In genomic region chr11:98244415-98244814, GRCm38 (mm10) we compare ENCODE assay signal across 24 mouse cellular contexts. TPM values are rescaled to one million over a fixed set of nuclear protein-coding genes. Genes with fewer than 3 reads are reported as not detected.
A peak's percentile ranks its signal among the peaks of the same experiment; 100 is the strongest.
DNase-seq lines count a peak whose midpoint lies in the region; ATAC-seq and TF ChIP-seq lines count a peak whose summit lies in the region.
"Had no signal": no experiment of that assay in that cellular context is flagged by ENCODE, and none has a peak within 500 bp of the region (broad histone marks: within the 10 kb centered on the region; RNA-seq: fewer than 3 reads in every experiment).

No protein-coding gene starts in this region.

- peaks cover 23% of the 10 kb centered on the region for H3K4me1 ChIP-seq in liver, embryonic 13.5 days (replicated peaks)
- H3K4me1 ChIP-seq in liver, postnatal 0 days (ENCODE audit: insufficient read depth) = no peaks in the 10 kb centered on the region
- H3K4me1 ChIP-seq: embryonic facial prominence, embryonic 12.5 days; forebrain, embryonic 13.5 days; hindbrain, embryonic 13.5 days had no signal

- DNase-seq in c-Kit-negative CD71-positive TER-119-positive erythroid progenitor cells, embryonic 14.5 days (ENCODE audit: low read depth, low spot score) = peak; percentile 54
- peak; percentile 75 for DNase-seq in c-Kit-positive CD71-positive TER-119-positive erythroid progenitor cells, embryonic 14.5 days (ENCODE audit: low spot score)
- DNase-seq in liver, embryonic 13.5 days = peak; percentile 47
- DNase-seq in liver, postnatal 0 days = no peak
- no peak for DNase-seq in spleen, postnatal 10 days (ENCODE audit: low spot score in 2 of 2)
- no peak for DNase-seq in B cell, adult 2 months
- no peak for DNase-seq in frontal cortex, postnatal 14 days (ENCODE audit: low spot score in 2 of 2)
- DNase-seq in thymus, postnatal 36 days = no peak
- DNase-seq: adrenal gland, postnatal 10 days; cerebellum, adult 11 months; cerebellum, adult 9-10 months; cerebellum, postnatal 25 days; forebrain, postnatal 0 days; gastrocnemius, adult 2 months; gastrocnemius, postnatal 25 days; heart, adult 11 months; heart, postnatal 10 days; heart, postnatal 4 days had no signal

- H3K27me3 ChIP-seq in liver, embryonic 13.5 days = no peaks in the 10 kb centered on the region
- H3K27me3 ChIP-seq in liver, postnatal 0 days (ENCODE audit: insufficient read depth, low read length) = no peaks in the 10 kb centered on the region
- H3K27me3 ChIP-seq: embryonic facial prominence, embryonic 12.5 days; forebrain, embryonic 13.5 days; hindbrain, embryonic 13.5 days had no signal

- H3K27ac ChIP-seq in liver, embryonic 13.5 days = peak overlapping the region; percentile 67; the same call in 1 of the 2 replicates
- H3K27ac ChIP-seq in liver, postnatal 0 days (ENCODE audit: low read depth) = no peak overlapping the region
- H3K27ac ChIP-seq: embryonic facial prominence, embryonic 12.5 days; forebrain, embryonic 13.5 days; gastrocnemius, adult 2 months; hindbrain, embryonic 13.5 days; hindbrain, postnatal 0 days had no signal

- no peaks in the 10 kb centered on the region for H3K9me3 ChIP-seq in liver, embryonic 13.5 days (replicated peaks)
- H3K9me3 ChIP-seq in liver, postnatal 0 days (ENCODE audit: low read length) = no peaks in the 10 kb centered on the region
- H3K9me3 ChIP-seq: embryonic facial prominence, embryonic 12.5 days; forebrain, embryonic 13.5 days; G1E; hindbrain, embryonic 13.5 days had no signal

- TF ChIP-seq EP300 in liver, postnatal 0 days (IDR thresholded peaks at IDR 0.05; ENCODE audit: low read depth) = peak; percentile 89

- H3K4me2 ChIP-seq in liver, embryonic 13.5 days = no peak overlapping the region
- H3K4me2 ChIP-seq in liver, postnatal 0 days (ENCODE audit: low read depth, low read length) = no peak overlapping the region
- H3K4me2 ChIP-seq: embryonic facial prominence, embryonic 12.5 days; forebrain, embryonic 13.5 days; hindbrain, embryonic 13.5 days had no signal

- TF ChIP-seq CTCF in liver, postnatal 0 days (IDR thresholded peaks at IDR 0.05; ENCODE audit: low read depth) = no peak

- no peak overlapping the region for H3K9ac ChIP-seq in liver, embryonic 13.5 days
- no peak overlapping the region for H3K9ac ChIP-seq in liver, postnatal 0 days (replicated peaks)
- H3K9ac ChIP-seq: embryonic facial prominence, embryonic 12.5 days; forebrain, embryonic 13.5 days; forebrain, postnatal 0 days had no signal

- H3K36me3 ChIP-seq in liver, embryonic 13.5 days = peaks cover 64% of the 10 kb centered on the region
- peaks cover 71% of the 10 kb centered on the region for H3K36me3 ChIP-seq in liver, postnatal 0 days (replicated peaks; ENCODE audit: insufficient read depth, low read length)

- peak; percentile 94 for ATAC-seq in liver, embryonic 13.5 days (ENCODE audit: low read depth)
- peak; percentile 70 for ATAC-seq in liver, postnatal 0 days
- ATAC-seq: CD4-positive, CD25-positive, alpha-beta regulatory T cell, adult 4 months; forebrain, embryonic 13.5 days; forebrain, postnatal 0 days; hindbrain, postnatal 0 days had no signal

- WGBS in liver, embryonic 13.5 days (ENCODE audit: insufficient replicate concordance) = 50% methylated on average over 3 of the region's 3 CpGs
- WGBS in liver, postnatal 0 days (ENCODE audit: insufficient replicate concordance) = 68% methylated on average over 3 of the region's 3 CpGs

- H3K4me3 ChIP-seq in liver, embryonic 13.5 days (replicated peaks) = no peak overlapping the region
- H3K4me3 ChIP-seq in liver, postnatal 0 days (ENCODE audit: low read depth, low read length) = no peak overlapping the region
- H3K4me3 ChIP-seq: embryonic facial prominence, embryonic 12.5 days; forebrain, embryonic 13.5 days; gastrocnemius, adult 2 months; hindbrain, embryonic 13.5 days had no signal

RNA-seq across cellular contexts. Expression of gene Cdk12, which starts 41.6 kb away (rescaled TPM):
- polyA plus RNA-seq in liver, embryonic 13.5 days (2015; fragmentation: Nextera tagmentation; extraction: Ambion mirVana) = 5.4 and 5.9 TPM in 2 replicates
- polyA plus RNA-seq in liver, postnatal 0 days (2015; fragmentation: Nextera tagmentation; extraction: Ambion mirVana) = 3.2 and 3.9 TPM in 2 replicates

RNA-seq across cellular contexts. Expression of gene Med1, which starts 51.3 kb away (rescaled TPM):
- polyA plus RNA-seq in liver, embryonic 13.5 days (2015; fragmentation: Nextera tagmentation; extraction: Ambion mirVana) = 30.1 and 38.9 TPM in 2 replicates
- polyA plus RNA-seq in liver, postnatal 0 days (2015; fragmentation: Nextera tagmentation; extraction: Ambion mirVana) = 15.0 and 16.2 TPM in 2 replicates

Comparison
In these comparisons a context has a peak if more than half of its experiments do, and no peak if none do; other contexts are left out.
1. DNase-seq: peak in c-Kit-negative CD71-positive TER-119-positive erythroid progenitor cells, embryonic 14.5 days (single experiment), c-Kit-positive CD71-positive TER-119-positive erythroid progenitor cells, embryonic 14.5 days (single experiment) and liver, embryonic 13.5 days (single experiment); none in liver, postnatal 0 days (single experiment), spleen, postnatal 10 days (0 of 2), B cell, adult 2 months (0 of 2), frontal cortex, postnatal 14 days (0 of 2) and thymus, postnatal 36 days (0 of 2).